Mouse (Mus musculus) macrophage (primary cell): Measurements from ENCODE around the gene Crtc2. TPM values are rescaled to one million over a fixed set of nuclear protein-coding genes. Genes with fewer than 3 reads are reported as not detected.
A peak's percentile ranks its signal among the peaks of the same experiment; 100 is the strongest.
"Not testable (repeated sequence)": the region's sequence is repeated elsewhere in the genome, so short reads cannot be mapped to it uniquely, and the experiment has no call there.

Source experiments
- H3K27ac ChIP-seq: fragments of 350-480 bp; formaldehyde crosslinking; 2 replicates; pipeline ENCODE4 v1.9.0; 2021
- H3K36me3 ChIP-seq: fragments of 350-480 bp; formaldehyde crosslinking; 2 replicates; pipeline ENCODE4 v1.9.0; 2021; ENCODE audit errors: inconsistent target
- H3K4me3 ChIP-seq: fragments of 350-480 bp; formaldehyde crosslinking; 2 replicates; pipeline ENCODE4 v1.9.0; 2021; ENCODE audit errors: inconsistent target
- H3K79me2 ChIP-seq: fragments of 350-480 bp; formaldehyde crosslinking; 2 replicates; pipeline ENCODE4 v1.9.0; 2021; ENCODE audit errors: inconsistent target
- WGBS: methylation state at CpG from one replicate; pipeline ENCODE4 v1.1.7; 2026; ENCODE audit warnings: inconsistent platforms; ENCODE audit not compliant: missing documents; 5-methylcytosine and 5-hydroxymethylcytosine counted together
- polyA plus RNA-seq: library from polyadenylated mRNA; stranded (reverse); fragments of 250-400 nt; gene quantifications from 3 replicates; pipeline ENCODE4 v1.2.4, GENCODE M21; 2018; ENCODE audit warnings: inconsistent platforms

The Crtc2 gene
- polyA plus RNA-seq, 1 experiment from 2014 or later = 39.3 TPM

DNA sequence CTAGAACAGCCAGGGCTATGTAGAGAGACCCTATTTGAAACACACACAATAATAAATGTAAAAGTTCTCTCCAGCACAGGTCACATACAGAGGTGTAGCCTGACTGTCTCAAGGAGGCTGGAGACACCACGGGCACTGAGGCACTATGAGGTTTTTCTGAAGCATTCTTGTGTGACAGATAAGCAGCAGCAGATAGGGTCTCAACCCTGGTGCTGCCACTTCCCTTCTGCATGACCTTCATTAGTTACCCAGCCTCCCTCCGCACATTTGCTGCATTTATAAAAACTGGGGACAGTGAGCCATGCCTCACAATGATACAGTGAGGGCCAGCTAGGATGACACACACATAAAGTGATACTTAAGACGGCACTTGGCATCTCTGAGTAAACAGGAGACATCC, 31.0 kb upstream of the Crtc2 start:
- no peak overlapping the region for H3K27ac ChIP-seq
- no peaks in the 10 kb centered on the region for H3K36me3 ChIP-seq
- H3K79me2 ChIP-seq = no peaks in the 10 kb centered on the region
- 91% methylated on average over 3 of the region's 3 CpGs for WGBS
- H3K4me3 ChIP-seq = no peak overlapping the region

DNA sequence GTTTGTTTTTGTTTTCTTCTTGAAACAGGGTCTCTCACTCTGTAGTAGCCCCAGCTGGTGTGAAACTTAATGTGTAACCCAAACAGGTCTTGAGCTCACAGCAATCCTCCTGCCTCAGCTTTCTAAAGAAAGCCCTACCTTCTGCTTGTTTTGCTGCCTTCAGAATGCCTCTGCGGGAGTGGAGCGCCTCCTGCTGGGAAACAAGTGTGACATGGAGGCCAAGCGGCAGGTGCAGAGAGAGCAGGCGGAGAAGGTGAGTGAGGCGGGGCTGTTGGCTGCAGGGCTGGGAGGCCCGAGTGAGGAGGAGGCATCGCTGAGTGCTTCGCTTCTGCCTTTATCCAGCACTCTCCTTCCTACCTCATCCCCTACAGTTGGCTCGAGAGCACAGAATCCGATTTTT, 29.6 kb upstream of the Crtc2 start:
- Histone ChIP-seq H3K36me3 (no peaks in the 10 kb centered on the region), H3K27ac (no peak overlapping the region), H3K4me3 (no peak overlapping the region), H3K79me2 (no peaks in the 10 kb centered on the region)
- WGBS = 94% methylated on average over 10 of the region's 10 CpGs

DNA sequence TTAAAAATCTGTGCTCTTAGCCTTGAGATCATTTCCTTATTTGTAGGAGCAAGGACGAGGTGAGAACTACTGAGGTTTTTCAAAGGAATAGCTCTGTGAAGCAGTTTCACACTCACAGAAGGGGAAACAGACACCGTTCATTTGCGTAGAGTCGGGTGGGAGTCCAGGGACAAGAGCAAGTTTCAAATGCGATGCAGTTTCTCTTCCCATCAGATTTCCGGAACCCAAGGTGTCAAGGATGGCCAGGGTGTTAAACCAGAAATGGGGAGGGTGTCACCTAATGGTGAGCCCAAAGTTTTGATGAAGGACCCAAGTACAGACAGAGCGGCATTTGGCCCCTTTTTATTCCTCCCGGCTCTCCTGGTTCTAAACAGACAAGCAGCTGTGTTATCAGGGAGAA, 22.9 kb upstream of the Crtc2 start:
- H3K4me3 ChIP-seq = peak overlapping the region; percentile 77
- 6% methylated on average over 8 of the region's 8 CpGs for WGBS
- peaks cover 16% of the 10 kb centered on the region for H3K79me2 ChIP-seq
- H3K27ac ChIP-seq = peak overlapping the region; percentile 24
- peaks cover 21% of the 10 kb centered on the region for H3K36me3 ChIP-seq

DNA sequence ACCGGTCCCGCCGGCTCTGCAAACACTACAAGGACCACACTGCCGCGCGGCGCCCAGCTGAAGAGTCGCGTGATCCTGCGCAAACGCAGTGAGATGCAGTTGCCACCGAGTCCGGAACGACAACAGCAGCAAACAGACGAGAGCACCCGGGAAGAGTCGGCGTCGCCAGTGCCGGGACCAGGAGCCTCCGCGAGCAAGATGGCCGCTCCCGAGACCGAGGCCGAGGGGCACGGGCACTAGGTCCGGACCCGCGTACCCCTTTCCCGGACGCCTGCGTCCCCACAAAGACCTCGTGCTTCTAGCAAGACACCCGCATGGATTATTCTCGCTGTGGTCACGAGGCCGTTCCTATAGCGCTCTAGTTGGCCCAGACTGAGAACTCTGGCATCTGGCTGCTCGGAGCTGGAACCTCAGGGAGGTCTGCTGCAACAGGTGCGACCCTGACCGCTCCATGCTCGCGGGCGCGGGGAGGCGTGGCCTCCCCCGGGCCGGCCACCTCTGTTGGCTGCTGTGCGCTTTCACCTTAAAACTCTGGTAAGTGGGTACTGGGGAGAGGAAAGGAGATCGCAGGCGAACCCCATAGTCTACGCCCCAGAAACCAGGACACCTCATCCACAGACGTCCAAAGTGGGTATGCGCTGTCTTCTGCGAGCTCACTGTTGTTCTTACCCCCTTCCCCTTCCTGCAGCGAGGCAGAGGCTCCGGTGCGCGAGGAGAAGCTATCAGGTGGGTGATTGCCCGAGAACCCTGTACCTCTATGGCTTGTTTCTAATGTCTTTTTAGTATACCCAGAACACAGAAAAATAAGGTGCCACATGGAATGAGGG, 22.2 kb upstream of the Crtc2 start, which contains the start of gene Jtb:
Gene Jtb, plus strand, starts transcription at position 91 of the 827 bp plus-strand sequence.
- H3K4me3 ChIP-seq = peak within 1 kb of the TSS; percentile 77
- H3K79me2 ChIP-seq = peaks cover 16% of the 10 kb centered on the region
- WGBS = under 1% methylated on average over 61 of the region's 61 CpGs
- H3K36me3 ChIP-seq = peaks cover 21% of the 10 kb centered on the region
- peak within 1 kb of the TSS; percentile 51 for H3K27ac ChIP-seq

DNA sequence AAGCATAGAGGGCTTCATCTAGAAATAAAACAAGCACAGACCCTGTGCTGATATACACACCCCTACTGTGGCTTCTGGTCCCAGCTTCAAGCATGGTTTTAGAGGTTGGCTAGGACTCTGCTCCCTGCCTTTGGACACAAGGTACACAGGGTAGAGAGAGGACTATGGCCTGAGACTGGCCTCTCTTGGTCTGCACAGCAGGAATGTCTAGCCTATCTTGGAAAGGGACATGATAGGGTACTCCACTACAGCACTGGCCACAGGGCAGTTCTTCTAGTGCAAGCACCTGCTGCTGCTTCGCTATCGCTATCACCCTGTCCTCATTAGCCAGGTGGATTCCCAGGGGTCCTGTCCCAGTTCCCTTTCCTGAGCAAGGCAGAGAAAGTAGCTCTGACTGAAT, 12.7 kb upstream of the Crtc2 start:
- no peak overlapping the region for H3K27ac ChIP-seq
- no peak overlapping the region for H3K4me3 ChIP-seq
- no peaks in the 10 kb centered on the region for H3K36me3 ChIP-seq
- WGBS = 100% methylated on average over 2 of the region's 2 CpGs
- no peaks in the 10 kb centered on the region for H3K79me2 ChIP-seq

DNA sequence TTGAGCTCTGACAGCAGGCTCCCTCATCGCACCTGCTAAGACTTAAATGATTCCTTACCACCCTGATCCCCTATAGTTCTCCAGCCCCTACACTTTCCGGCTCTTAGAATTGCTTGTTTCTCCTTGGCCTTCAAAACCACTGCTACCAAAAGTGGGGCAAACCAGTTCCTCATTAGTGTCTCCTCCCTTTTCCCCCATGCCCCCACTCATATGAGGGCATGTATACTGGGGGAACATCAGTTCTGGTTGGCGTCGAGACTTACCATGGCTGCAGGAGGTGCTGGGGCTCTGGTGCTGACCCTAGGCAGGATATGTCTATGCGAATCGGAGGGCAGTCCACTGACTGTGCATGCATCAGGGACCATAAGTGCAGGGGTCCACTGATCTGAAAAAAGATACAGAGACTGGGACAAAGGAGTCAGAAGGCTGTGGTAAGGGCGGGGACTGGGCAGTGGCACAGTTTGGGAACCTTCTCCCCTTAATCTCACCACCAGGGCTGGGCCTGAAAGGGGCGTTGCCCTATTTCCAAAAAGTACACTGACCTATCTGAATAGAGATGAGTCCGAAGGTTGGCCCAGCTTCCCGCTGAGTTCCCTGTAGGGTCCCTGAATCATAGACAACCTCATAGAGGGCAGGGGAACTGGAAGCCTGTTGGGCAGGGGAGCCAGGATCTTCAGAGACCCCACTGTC, 12.1 kb upstream of the Crtc2 start:
- Histone ChIP-seq H3K4me3 (no peak overlapping the region), H3K79me2 (no peaks in the 10 kb centered on the region), H3K27ac (no peak overlapping the region), H3K36me3 (no peaks in the 10 kb centered on the region)
- 79% methylated on average over 10 of the region's 10 CpGs for WGBS

DNA sequence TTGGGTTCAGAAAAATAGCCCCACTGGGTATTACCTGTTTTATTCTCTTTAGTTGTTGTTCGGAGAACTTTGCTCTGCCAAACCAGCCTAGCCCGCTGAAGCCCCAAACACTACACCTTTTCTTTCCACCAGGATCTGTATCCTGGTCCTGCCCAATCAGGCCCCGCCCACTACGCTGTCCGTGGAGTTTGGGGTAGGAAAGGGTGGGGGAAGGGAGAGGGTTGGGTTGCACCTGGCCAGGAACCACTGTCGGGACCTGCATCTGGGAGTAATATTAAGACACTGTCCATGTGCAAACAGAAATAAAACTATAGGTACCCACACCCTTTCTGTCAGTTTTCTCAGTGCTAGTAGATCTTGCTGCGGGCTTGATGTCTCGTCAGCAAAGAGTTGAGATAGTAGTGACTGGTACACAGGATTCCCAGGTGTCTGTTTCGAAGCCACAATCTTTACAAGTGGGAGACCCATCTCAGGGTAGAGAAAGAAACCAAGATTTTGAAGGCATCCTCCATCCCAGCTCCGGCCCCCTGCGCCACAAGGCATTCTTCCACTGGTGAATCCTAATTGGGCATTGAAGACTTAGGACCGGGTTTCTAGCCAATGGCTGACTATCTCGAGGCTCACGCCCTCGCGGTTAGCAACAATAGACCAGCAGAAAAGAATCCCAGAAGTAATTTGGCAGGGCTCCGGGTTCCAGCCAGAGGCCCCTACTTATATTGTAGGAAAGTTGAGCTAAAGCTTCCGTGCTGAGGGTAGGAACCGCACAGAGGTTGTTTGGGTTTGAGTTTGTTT, 10.8 kb upstream of the Crtc2 start, which contains the start of gene Creb3l4:
Gene Creb3l4, minus strand, starts transcription at position 529 of the 792 bp plus-strand sequence.
- Histone ChIP-seq H3K36me3 (no peaks in the 10 kb centered on the region), H3K79me2 (no peaks in the 10 kb centered on the region; the same call in 1 of the 2 replicates), H3K27ac (no peak within 1 kb of the TSS), H3K4me3 (no peak within 1 kb of the TSS)
- WGBS = 80% methylated on average over 18 of the region's 19 CpGs

DNA sequence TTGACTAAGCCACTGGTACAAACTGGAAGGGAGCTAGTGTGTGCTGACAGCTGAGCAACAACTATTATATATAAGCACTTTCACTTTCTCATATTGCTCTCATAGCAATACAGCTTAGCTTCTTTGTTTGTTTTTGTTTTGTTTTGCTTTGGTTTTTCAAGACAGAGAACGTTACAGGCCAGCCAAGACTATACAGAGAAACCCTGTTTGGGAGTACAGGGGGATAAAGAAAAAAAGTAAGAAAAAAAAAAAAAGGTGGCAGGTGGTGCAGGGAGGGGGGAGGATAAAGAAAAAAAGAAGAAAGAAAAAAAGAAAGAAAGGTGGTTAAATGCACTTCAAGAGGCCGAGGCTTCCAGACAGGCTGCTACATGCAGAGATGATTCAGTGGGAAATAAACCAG, 8.6 kb upstream of the Crtc2 start:
- Histone ChIP-seq H3K4me3 (no peak overlapping the region), H3K36me3 (no peaks in the 10 kb centered on the region), H3K27ac (no peak overlapping the region), H3K79me2 (peaks cover 19% of the 10 kb centered on the region)
- WGBS = 9% methylated on average over 2 of the region's 2 CpGs

DNA sequence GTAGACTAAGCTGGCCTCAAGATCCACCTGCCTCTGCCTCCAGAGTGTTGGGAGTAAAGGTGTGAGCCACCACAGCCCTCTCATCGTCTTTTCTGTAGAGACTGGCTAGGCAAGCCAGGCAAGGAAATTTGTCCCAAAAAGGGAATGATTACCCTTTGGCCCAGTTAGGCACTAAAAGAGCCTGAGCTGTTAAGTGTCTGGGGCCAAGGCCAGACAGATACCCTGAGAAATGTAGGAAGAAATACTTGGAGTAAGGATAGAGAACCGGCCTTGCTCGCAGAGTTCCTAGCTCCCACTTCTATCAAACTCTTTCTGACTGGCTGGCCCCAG, 6.4 kb upstream of the Crtc2 start:
- Histone ChIP-seq H3K4me3 (peak overlapping the region; percentile 95), H3K36me3 (peaks cover 11% of the 10 kb centered on the region; the same call in 1 of the 2 replicates), H3K79me2 (peaks cover 31% of the 10 kb centered on the region), H3K27ac (peak overlapping the region; percentile 98)
- WGBS = 6% methylated on average over 3 of the region's 3 CpGs

DNA sequence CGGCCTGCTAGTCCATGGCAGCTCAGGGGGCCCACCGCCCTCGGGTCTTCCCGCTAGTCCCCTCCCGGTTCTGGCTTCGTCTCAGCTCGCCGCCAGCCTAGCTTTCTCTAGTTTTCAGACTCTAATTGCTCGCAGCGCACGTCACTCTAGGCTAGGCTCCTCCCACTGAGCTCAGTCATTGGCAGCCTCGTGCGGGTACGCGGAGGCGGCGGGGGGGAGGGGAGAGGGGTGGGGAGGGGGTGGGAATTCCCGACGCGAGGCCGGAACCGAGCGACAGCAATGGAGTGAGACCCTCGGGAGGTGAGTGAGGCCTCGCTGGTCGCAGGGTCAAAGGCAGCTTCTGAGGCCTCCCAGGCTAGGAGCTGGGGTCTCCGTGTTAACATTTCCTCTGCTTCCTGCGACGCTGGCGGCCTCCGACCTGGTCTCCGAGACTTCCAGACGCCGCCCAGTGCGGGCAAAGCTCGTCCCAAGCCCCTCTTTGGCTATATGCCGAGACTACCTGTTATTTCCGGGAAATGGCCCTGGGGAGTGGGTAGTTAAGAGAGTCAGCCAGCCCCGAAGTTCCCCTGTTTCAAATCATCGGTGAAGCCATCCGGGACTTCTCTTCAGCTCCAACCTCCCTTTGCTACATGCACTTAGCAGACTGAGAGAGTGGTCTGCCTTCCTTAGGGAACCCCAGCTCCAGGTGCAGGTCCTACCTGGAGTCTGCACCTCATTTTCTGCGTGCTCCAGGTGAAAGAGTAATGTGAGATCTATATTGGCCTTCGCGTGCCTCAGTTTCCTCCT, 5.8 kb upstream of the Crtc2 start, which contains the start of gene Slc39a1:
Gene Slc39a1, plus strand, starts transcription at position 213 of the 786 bp plus-strand sequence.
- under 1% methylated on average over 44 of the region's 44 CpGs for WGBS
- peaks cover 11% of the 10 kb centered on the region; the same call in 1 of the 2 replicates for H3K36me3 ChIP-seq
- H3K27ac ChIP-seq = peak within 1 kb of the TSS; percentile 98
- H3K79me2 ChIP-seq = peaks cover 31% of the 10 kb centered on the region
- peak within 1 kb of the TSS; percentile 95 for H3K4me3 ChIP-seq

DNA sequence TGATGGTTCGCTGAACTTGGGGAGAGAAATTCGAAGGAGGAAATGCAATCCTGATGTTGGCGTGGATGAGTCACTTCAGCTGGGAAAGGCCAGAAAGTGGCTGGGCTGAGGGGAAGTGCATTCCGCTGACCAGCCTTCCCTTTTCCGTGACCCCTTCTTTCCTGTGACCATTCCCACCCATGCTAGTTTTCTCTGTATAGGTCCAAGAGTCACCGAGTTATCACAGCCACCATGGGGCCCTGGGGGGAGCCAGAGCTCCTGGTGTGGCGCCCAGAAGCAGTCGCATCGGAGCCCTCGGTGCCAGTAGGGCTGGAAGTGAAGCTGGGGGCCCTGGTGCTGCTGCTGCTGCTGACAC, 5.2 kb upstream of the Crtc2 start:
- 2% methylated on average over 10 of the region's 10 CpGs for WGBS
- H3K4me3 ChIP-seq = peak overlapping the region; percentile 95
- peaks cover 31% of the 10 kb centered on the region for H3K79me2 ChIP-seq
- peak overlapping the region; percentile 98 for H3K27ac ChIP-seq
- peaks cover 11% of the 10 kb centered on the region; the same call in 1 of the 2 replicates for H3K36me3 ChIP-seq

DNA sequence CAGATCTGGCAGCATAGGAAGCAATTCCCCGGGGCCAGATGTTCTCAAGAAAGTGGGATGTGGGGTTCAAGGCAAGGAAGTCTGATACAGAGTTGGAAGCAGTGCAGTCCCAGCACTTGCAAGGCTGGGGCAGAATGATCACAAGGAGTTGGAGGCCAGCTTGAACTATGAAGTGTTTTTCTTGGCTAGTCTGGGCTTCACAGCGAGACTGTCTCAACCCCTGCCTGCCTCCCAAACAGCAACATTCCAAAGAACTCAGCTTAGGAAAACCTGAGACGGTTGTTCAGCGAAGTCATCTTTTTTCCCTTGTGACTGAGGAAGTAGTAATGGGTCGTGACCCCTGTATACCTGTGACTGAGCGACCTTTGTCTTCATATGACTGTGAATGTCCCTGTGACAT, 3.2 kb upstream of the Crtc2 start:
- Histone ChIP-seq H3K27ac (no peak overlapping the region), H3K36me3 (peaks cover 11% of the 10 kb centered on the region; the same call in 1 of the 2 replicates), H3K79me2 (peaks cover 45% of the 10 kb centered on the region), H3K4me3 (no peak overlapping the region)
- WGBS = 91% methylated on average over 6 of the region's 6 CpGs

DNA sequence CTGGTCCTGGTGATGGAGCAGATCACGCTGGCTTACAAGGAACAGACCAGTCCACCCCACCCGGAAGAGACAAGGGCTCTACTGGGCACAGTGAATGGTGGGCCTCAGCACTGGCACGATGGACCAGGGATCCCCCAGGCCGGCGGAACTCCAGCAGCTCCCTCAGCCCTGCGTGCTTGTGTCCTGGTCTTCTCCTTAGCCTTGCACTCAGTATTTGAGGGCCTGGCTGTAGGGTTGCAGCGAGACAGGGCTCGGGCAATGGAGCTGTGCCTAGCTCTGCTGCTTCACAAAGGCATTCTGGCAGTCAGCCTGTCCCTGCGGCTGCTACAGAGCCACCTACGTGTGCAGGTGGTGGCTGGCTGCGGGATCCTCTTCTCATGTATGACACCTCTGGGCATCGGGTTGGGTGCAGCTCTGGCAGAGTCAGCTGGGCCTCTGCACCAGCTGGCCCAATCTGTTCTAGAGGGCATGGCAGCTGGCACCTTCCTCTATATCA, 2.2 kb upstream of the Crtc2 start:
- H3K4me3 ChIP-seq, H3K27ac ChIP-seq: not testable (repeated sequence)
- WGBS = 92% methylated on average over 2 of the region's 12 CpGs
- Histone ChIP-seq H3K36me3 (peaks cover 12% of the 10 kb centered on the region; the same call in 1 of the 2 replicates), H3K79me2 (peaks cover 55% of the 10 kb centered on the region)

DNA sequence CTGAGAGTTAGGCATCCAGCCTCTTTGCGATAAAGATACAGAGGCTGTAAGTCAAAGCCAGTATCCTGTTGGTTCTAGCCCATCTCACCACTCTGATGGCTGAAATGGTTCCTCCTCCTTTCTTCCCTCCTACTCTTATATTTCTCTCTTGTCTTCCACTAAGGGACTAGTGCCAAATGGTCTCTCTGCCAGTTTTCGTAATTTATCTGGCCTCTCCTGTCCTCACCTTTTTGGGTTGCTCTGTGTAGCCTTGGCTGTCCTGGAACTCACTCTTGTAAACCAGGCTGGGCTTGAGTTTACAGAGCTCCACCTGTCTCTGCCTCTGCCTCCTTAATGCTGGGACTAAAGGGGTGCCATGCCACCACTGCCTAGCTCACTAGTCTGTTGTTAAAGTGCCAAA, 1.3 kb upstream of the Crtc2 start:
- not testable (repeated sequence) for H3K4me3 ChIP-seq, H3K27ac ChIP-seq
- WGBS = 94% methylated on average over 2 of the region's 2 CpGs

More for the DNA sequence above, 1.3 kb upstream of the Crtc2 start:
- H3K36me3 ChIP-seq = peaks cover 21% of the 10 kb centered on the region; the same call in 1 of the 2 replicates
- H3K79me2 ChIP-seq = peaks cover 63% of the 10 kb centered on the region
